Mouse (Mus musculus) kidney, adult 18-20 months (tissue): ENCODE measurements around the gene Cckbr.
A peak's percentile ranks its signal among the peaks of the same experiment; 100 is the strongest.

Source experiments
- DNase-seq: peaks from one replicate; pipeline ENCODE4 v3.0.0; 2021

Cckbr gene

GRCm38 (mm10) chr7:105499676-105500075 lies 74.1 kb downstream of the Cckbr start:
- DNase-seq, result no peak

- DNase-seq, result no peak
Observed at GRCm38 (mm10) chr7:105501984-105502383, 76.5 kb downstream of the Cckbr start.

GRCm38 (mm10) chr7:105507257-105507656 lies 81.7 kb downstream of the Cckbr start:
- no peak for DNase-seq

DNA sequence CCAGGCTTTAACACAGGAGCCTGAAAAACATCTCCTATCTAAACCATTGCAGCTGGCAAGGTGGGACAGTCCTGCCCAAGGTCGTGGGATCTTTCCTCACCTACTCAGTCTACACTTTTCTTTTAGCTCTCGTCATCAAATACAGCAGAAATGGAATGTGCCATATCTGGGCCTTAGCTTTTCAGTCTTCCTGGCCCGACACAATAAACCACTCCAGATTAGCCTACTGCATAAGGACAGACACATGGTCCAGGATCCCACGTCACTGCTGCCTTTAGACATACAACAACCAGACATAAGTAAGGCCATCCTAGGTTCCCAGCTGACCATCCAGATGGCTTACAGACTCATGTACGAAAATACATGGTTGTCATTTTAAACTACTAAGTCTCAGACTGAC lies 84.6 kb downstream of the Cckbr start:
- DNase-seq, result no peak

GRCm38 (mm10) chr7:105513845-105514291 lies 88.3 kb downstream of the Cckbr start:
- no peak for DNase-seq

DNA sequence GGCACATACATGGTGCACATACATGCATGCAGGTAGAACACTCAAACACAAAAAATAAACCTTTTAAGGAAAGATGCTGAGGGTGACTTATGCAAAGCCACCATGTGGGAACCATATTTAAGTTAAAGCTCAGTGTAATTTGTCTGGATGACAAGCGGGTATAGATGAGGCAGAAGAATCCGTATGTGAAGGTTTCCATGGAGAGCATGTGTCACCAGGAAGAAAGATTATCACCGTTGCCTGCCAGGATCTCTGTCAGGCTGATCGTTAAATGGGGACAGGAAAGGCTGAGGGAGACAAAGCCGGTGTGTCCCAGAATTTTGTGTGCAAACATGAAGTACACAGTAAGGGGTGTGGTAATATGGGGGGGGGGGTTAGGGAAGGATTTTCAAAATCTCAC lies 89.0 kb downstream of the Cckbr start:
- DNase-seq, result no peak

DNA sequence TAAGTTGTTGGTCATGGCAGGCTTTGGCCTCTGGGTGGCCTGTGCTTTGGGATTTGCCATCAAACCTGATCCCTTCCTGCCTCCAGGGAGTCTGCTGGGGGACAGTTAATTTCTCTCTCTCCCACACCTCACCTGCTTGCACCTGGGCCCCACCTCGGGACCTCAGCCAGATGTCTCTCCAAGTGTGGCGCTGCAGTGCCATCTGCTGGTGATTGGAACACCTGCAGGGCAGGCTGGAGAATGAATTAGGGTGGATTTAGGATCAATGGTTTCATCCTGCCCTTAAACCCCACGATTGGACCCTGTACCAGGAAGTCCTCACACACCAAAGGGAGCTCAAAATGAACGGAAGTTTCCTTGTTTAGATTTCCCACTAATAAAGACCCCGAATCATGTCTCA lies 89.6 kb downstream of the Cckbr start:
- DNase-seq, result peak; percentile 77

DNA sequence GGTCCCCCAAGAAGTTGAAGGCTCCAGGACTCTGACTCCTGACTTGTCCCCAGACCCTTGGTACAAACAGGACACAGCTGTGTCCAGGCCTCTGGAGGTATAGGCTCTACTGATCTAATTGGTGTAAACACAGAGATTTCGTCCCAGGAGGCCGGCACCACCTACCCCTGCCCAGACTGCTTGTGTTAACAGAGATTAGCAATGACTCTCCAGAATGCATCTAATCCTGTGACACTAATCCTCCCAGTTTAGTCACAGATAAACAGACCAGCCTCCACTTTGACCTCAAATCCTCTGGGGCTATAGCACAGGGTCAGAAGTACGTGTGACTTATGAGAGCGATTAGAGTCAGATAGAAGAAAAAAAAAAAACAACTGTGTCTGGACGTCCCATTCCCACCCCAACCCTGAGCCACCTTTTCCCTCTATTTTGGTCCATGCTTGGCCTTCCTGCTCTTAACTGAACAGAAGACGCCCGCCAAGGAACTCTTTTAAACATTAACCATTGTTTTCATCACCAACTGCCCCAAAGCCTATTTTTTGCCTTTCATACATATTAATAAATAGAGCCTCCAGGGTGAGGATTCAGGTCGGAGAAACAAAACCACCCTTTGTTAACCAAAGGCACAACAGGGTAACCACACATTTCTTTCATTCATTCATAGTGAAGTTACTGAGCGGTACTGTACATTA lies 91.3 kb downstream of the Cckbr start:
- no peak for DNase-seq

GRCm38 (mm10) chr7:105519336-105519735 lies 93.8 kb downstream of the Cckbr start:
- no peak for DNase-seq

GRCm38 (mm10) chr7:105519771-105520170 lies 94.2 kb downstream of the Cckbr start:
- no peak for DNase-seq

DNA sequence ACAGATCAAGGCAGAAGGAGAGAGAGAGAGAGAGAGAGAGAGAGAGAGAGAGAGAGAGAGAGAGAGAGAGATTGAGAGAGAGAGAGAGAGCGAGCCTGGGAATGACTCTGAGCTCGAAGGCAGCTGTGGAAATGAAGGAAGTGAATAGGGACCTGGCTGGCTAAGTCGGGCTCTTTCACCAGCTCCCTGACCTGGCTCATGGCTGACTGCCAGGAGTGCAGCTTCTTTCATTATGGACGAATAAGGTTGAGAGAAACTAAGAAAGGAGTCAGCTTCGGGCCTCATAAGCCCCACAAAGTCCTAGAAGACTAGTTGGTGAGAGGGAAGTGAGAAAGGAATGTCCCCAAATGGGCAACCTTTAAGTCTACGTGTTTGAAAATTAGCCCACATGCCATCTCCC lies 94.7 kb downstream of the Cckbr start:
- DNase-seq, result peak; percentile 58
